Mouse (Mus musculus) kidney, postnatal 36 days (tissue): ENCODE measurements around the gene Evpl.
"Not testable (repeated sequence)": the region's sequence is repeated elsewhere in the genome, so short reads cannot be mapped to it uniquely, and the experiment has no call there.

Experiments used
- DNase-seq, 2 experiments: peaks; one replicate each; pipeline ENCODE4 v3.0.0; 2021 to 2022; ENCODE audit warnings: mixed read lengths in 2 of 2

Gene Evpl

GRCm38 (mm10) chr11:116237742-116238395 is at the start of gene Evpl:
Gene Evpl, minus strand, starts transcription at chr11:116238077.
- DNase-seq: peak; percentile 96 to 97

GRCm38 (mm10) chr11:116287351-116287750 is 49.5 kb upstream of the Evpl start:
- no peak for DNase-seq

- peak; percentile 39 to 53 for DNase-seq
Measured at GRCm38 (mm10) chr11:116285770-116286191, 47.9 kb upstream of the Evpl start.

GRCm38 (mm10) chr11:116283982-116284381 is 46.1 kb upstream of the Evpl start:
- no peak for DNase-seq

- peak in 1 of 2 experiments; percentile 24 for DNase-seq
Measured at GRCm38 (mm10) chr11:116282912-116283521, 45.1 kb upstream of the Evpl start.

- DNase-seq: peak; percentile 53 to 61
Measured at GRCm38 (mm10) chr11:116282089-116282488, 44.2 kb upstream of the Evpl start.

GRCm38 (mm10) chr11:116281671-116282070 is 43.8 kb upstream of the Evpl start:
- DNase-seq: no peak

GRCm38 (mm10) chr11:116280751-116281663 is 43.1 kb upstream of the Evpl start, which contains the start of gene Galr2:
Gene Galr2, plus strand, starts transcription at chr11:116280939.
- DNase-seq: peak in 1 of 2 experiments; percentile 33

GRCm38 (mm10) chr11:116277184-116277583 is 39.3 kb upstream of the Evpl start:
- not testable (repeated sequence) for DNase-seq

GRCm38 (mm10) chr11:116274045-116274666 is 36.3 kb upstream of the Evpl start, which contains the start of gene Srp68:
Gene Srp68, minus strand, starts transcription at chr11:116274217.
- peak; percentile 94 to 96 for DNase-seq

- DNase-seq: no peak
Measured at GRCm38 (mm10) chr11:116273469-116274044, 35.7 kb upstream of the Evpl start.

GRCm38 (mm10) chr11:116272589-116273468 is 35.0 kb upstream of the Evpl start:
- DNase-seq: no peak

GRCm38 (mm10) chr11:116269560-116269959 is 31.7 kb upstream of the Evpl start:
- no peak for DNase-seq

GRCm38 (mm10) chr11:116268313-116268712 is 30.4 kb upstream of the Evpl start:
- DNase-seq: no peak

GRCm38 (mm10) chr11:116267637-116268036 is 29.8 kb upstream of the Evpl start:
- no peak for DNase-seq

GRCm38 (mm10) chr11:116265850-116266249 is 28.0 kb upstream of the Evpl start:
- no peak for DNase-seq

GRCm38 (mm10) chr11:116265352-116265751 is 27.5 kb upstream of the Evpl start:
- DNase-seq: no peak

GRCm38 (mm10) chr11:116260259-116260658 is 22.4 kb upstream of the Evpl start:
- DNase-seq: no peak

GRCm38 (mm10) chr11:116259461-116259860 is 21.6 kb upstream of the Evpl start:
- DNase-seq: no peak

GRCm38 (mm10) chr11:116255982-116256675 is 18.3 kb upstream of the Evpl start:
- DNase-seq: no peak
